Mouse (Mus musculus) neural tube, embryonic 10.5 days (tissue): ENCODE measurements around the gene Iqcf6.

Source experiments
- DNase-seq: peaks from one replicate; pipeline ENCODE4 v3.0.0-alpha.2; 2017; ENCODE audit warnings: low spot score; ENCODE audit errors: extremely low spot score

Iqcf6 gene

GRCm38 (mm10) chr9:106656820-106657219 is 30.4 kb downstream of the Iqcf6 start:
- DNase-seq, result no peak

DNA sequence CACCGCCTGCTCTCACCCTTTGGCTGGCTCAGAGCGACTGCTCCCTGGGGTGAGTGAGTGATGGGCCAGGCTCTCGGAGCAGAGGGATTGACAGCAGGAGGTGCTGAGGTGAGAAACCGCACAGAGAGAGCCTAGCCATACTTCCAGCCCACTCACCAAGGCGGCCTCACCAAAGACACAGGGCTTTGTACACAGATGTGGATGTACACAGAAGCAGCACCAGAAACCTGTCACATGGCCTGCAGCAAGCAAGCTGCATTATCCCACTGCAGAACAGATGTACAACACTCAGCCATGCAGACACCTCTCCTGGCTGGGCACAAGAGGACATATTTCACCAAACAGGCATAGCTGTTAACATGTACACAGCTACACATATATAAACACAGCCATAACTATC is 31.2 kb downstream of the Iqcf6 start:
- no peak for DNase-seq

GRCm38 (mm10) chr9:106659441-106659840 is 33.1 kb downstream of the Iqcf6 start:
- DNase-seq, result peak; percentile 38

DNA sequence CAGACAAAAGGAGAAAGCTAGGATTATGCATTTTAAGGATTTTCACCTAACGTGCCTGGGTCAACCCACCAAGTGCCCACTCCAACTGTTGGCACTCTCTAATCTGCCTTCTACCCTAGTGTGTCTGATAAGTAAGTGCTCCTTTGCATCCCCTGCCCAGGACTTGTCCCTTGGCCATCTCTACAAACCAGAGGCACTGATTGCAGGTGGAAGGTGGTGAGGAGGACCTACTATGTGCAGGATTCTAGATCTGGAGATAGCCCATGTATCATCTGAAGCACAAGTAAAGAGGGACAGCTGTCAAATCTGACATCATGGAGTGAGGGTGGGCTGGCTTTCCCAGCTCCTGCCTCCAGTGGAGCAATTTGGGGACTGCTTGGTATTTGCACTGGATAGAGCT is 33.6 kb downstream of the Iqcf6 start:
- no peak for DNase-seq

GRCm38 (mm10) chr9:106663200-106663599 is 36.8 kb downstream of the Iqcf6 start:
- no peak for DNase-seq

- no peak for DNase-seq
Observed at GRCm38 (mm10) chr9:106664433-106664832, 38.1 kb downstream of the Iqcf6 start.

DNA sequence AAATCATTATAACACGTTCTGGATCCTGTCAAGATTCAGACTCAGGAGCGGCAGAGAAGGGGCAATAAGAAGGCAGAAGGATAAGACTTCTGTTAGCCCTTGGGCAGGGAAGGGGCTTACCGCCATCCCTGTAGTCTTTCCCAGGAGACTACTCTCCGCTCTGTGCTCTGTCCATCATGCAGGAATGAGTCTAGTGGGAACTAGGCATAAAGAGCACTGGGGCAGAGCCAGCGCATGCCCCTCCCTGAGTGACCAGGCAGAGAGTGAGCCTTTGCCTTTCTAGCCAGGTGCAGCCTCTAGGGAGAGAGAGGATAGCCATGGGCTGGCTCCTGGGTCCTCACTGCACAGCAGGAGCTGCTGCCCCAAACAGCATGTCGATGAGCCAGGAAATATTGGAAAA is 38.5 kb downstream of the Iqcf6 start:
- no peak for DNase-seq

DNA sequence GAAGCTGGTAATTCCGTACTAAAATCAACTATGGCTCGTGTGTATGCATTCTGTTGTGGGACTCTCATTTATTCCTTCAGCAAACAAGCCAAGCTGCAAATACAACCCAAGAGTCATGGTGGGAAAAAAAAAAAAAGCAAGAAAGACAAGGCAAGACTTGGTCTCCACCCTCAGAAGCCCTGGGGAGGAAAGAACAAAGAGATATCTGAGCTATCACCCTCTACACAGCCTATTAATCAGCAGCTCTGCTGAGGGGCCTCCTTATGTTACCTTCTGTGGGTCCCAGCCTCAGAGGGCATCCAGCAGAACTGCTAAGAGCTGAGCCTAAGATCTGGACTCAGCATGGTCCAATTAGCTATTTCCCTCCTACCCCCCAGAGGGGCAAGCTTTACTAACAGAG is 47.5 kb downstream of the Iqcf6 start:
- no peak for DNase-seq

DNA sequence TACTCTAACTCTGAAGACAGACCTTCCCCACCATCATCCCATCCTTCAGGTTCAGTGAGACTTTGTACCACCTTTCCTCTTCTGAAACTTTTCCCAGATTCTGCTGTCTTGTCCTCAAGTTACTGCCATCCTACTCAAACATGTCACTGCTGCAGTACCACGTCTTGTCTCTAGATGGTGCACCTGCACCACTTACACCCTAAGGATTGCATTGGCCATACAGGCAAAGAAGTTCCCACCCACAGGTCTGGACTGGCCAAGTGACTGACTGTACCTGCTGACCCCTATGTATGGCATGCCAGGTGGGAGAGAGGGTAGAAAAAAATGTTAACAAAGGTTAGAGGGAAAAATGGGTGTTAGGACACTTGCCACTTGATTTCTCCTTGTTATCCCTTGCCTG is 49.1 kb downstream of the Iqcf6 start:
- peak; percentile 82 for DNase-seq

GRCm38 (mm10) chr9:106675965-106676364 is 49.6 kb downstream of the Iqcf6 start:
- DNase-seq, result no peak

- DNase-seq, result no peak
Observed at GRCm38 (mm10) chr9:106676571-106676970, 50.2 kb downstream of the Iqcf6 start.
